Mouse (Mus musculus): ENCODE measurements around the gene Myo10. TPM values are rescaled to one million over a fixed set of nuclear protein-coding genes. Genes with fewer than 3 reads are reported as not detected.
"Not testable (repeated sequence)": the region's sequence is repeated elsewhere in the genome, so short reads cannot be mapped to it uniquely, and the experiment has no call there.

The Myo10 gene
- polyA plus RNA-seq, 1 experiment from 2014 or later: 14.3 TPM

DNA sequence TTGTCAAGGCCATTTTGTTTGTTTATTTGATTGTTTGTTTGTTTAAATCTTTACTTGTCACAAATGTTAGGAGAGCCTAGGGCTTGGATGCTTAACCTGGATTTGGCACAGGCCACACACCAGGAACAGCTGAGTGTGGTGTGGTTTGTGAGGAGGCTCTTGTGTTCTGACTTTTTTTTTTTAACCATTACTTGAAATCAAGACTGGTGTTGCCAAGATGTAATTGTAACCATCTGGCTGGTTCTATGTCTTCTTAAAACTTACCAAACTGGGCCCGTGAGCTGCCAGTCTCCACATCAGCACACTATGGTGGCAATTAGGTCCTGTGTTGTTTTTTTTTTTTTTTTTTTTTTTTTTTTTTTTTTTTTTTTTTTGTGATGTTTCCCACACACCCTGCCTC is 85.6 kb downstream of the Myo10 start:
- WGBS: 76% methylated on average over 1 of the region's 1 CpGs
- no peak overlapping the region for H3K27ac ChIP-seq (ENCODE audit: poor library complexity, severe bottlenecking)
- no peak overlapping the region for H3K9ac ChIP-seq
- no peaks in the 10 kb centered on the region for H3K9me3 ChIP-seq (replicated peaks)
- no peak overlapping the region for H3K4me3 ChIP-seq
- H3K36me3 ChIP-seq: 0 out of 2 replicates have a peak, but pooled peaks cover 3% of the 10 kb centered on the region
- H3K4me2 ChIP-seq: no peak overlapping the region
- ATAC-seq (ENCODE audit: insufficient number of reproducible peaks, low FRiP score): no peak
- H3K4me1 ChIP-seq (replicated peaks): 0 out of 2 replicates have a peak, but pooled peaks cover 1% of the 10 kb centered on the region
- 0 out of 2 replicates have a peak, but pooled peaks cover 3% of the 10 kb centered on the region for H3K27me3 ChIP-seq (replicated peaks)

DNA sequence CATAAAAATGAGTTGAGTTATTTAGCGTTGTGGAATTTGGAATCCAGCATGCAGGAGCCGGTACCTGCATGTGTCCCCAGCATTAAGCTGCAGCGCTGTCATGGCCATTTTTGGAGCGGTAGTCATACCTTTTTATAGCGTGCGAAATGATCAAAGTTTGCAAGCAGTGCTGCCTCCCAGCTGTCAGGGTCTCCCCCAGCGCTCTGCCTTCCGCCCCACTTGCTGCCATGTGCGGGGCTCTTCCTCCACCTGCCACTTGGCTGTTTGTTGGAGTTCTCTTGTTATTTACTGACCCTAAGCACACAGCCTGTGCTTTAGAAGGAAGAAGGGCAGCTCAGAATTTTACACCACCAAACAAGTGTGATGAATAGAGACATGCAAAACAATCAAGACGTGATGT is 88.6 kb downstream of the Myo10 start:
- WGBS: 82% methylated on average over 10 of the region's 10 CpGs
- H3K36me3 ChIP-seq: no peaks in the 10 kb centered on the region
- peaks cover 15% of the 10 kb centered on the region for H3K4me1 ChIP-seq (replicated peaks)
- no peak overlapping the region for H3K4me2 ChIP-seq
- no peak overlapping the region for H3K27ac ChIP-seq (ENCODE audit: poor library complexity, severe bottlenecking)
- H3K9ac ChIP-seq: no peak overlapping the region
- no peak overlapping the region for H3K4me3 ChIP-seq
- no peak for ATAC-seq (ENCODE audit: insufficient number of reproducible peaks, low FRiP score)
- 0 out of 2 replicates have a peak, but pooled peaks cover 3% of the 10 kb centered on the region for H3K27me3 ChIP-seq (replicated peaks)
- no peaks in the 10 kb centered on the region for H3K9me3 ChIP-seq (replicated peaks)

GRCm38 (mm10) chr15:25712877-25713276 is 90.6 kb downstream of the Myo10 start:
- no peak for ATAC-seq (ENCODE audit: insufficient number of reproducible peaks, low FRiP score)
- Histone ChIP-seq H3K4me3 (no peak overlapping the region), H3K27ac (ENCODE audit: poor library complexity, severe bottlenecking) (no peak overlapping the region), H3K9ac (no peak overlapping the region), H3K4me2 (no peak overlapping the region), H3K9me3 (replicated peaks) (no peaks in the 10 kb centered on the region), H3K36me3 (no peaks in the 10 kb centered on the region), H3K4me1 (replicated peaks) (peaks cover 15% of the 10 kb centered on the region), H3K27me3 (replicated peaks) (0 out of 2 replicates have a peak, but pooled peaks cover 3% of the 10 kb centered on the region)
- WGBS: 61% methylated on average over 4 of the region's 4 CpGs

DNA sequence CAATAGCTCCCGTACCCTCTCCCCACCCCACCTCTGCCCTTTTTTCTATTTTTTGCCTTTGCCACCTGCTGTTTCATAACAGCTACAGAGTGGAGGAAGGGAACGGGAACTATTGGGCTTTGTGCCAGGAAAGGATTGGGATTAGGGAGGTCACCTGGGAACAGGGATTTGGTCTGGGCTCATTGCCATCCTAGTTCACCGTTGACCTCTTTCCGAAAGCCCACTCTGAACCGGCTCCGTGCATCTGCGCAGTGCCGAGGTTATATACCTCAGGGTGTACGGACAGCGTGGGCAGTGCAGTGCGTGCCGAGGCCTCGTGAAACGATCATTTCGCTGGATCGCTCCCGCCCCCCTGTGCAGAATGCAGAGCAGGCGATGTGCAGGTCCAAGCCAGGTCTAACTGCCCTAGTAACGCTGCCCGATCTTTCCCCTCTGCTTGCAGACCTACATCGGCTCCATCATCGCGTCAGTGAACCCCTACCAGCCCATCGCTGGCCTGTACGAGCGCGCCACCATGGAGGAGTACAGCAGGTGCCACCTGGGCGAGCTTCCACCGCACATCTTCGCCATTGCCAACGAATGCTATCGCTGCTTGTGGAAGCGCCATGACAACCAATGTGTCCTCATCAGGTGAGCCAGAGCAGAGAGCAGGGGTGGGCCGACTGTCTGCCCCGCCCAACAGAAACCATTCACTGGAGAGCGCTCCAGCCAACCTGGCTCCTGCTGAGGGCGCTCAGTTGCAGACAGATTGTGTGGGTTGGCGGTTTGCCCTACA is 91.4 kb downstream of the Myo10 start:
- no peaks in the 10 kb centered on the region for H3K9me3 ChIP-seq (replicated peaks)
- H3K9ac ChIP-seq: no peak overlapping the region
- peaks cover 15% of the 10 kb centered on the region for H3K4me1 ChIP-seq (replicated peaks)
- no peaks in the 10 kb centered on the region for H3K36me3 ChIP-seq
- 0 out of 2 replicates have a peak, but pooled peaks cover 3% of the 10 kb centered on the region for H3K27me3 ChIP-seq (replicated peaks)
- 70% methylated on average over 38 of the region's 38 CpGs for WGBS
- peak overlapping the region; percentile 1; the same call in 1 of the 2 replicates for H3K4me2 ChIP-seq
- no peak for ATAC-seq (ENCODE audit: insufficient number of reproducible peaks, low FRiP score)
- H3K27ac ChIP-seq (ENCODE audit: poor library complexity, severe bottlenecking): no peak overlapping the region
- H3K4me3 ChIP-seq: no peak overlapping the region

- Histone ChIP-seq H3K36me3 (no peaks in the 10 kb centered on the region), H3K9ac (no peak overlapping the region), H3K4me2 (no peak overlapping the region), H3K4me3 (no peak overlapping the region), H3K4me1 (replicated peaks) (peaks cover 15% of the 10 kb centered on the region), H3K27ac (ENCODE audit: poor library complexity, severe bottlenecking) (no peak overlapping the region), H3K27me3 (replicated peaks) (0 out of 2 replicates have a peak, but pooled peaks cover 3% of the 10 kb centered on the region), H3K9me3 (replicated peaks) (no peaks in the 10 kb centered on the region)
- no peak for ATAC-seq (ENCODE audit: insufficient number of reproducible peaks, low FRiP score)
- 68% methylated on average over 10 of the region's 10 CpGs for WGBS
These were observed 93.1 kb downstream of the Myo10 start for GRCm38 (mm10) chr15:25715218-25715995.

- peaks cover 15% of the 10 kb centered on the region for H3K4me1 ChIP-seq (replicated peaks)
- no peak overlapping the region for H3K4me2 ChIP-seq
- H3K9ac ChIP-seq: no peak overlapping the region
- H3K27ac ChIP-seq (ENCODE audit: poor library complexity, severe bottlenecking): no peak overlapping the region
- WGBS: 67% methylated on average over 11 of the region's 11 CpGs
- no peak for ATAC-seq (ENCODE audit: insufficient number of reproducible peaks, low FRiP score)
- H3K27me3 ChIP-seq (replicated peaks): 0 out of 2 replicates have a peak, but pooled peaks cover 3% of the 10 kb centered on the region
- H3K9me3 ChIP-seq (replicated peaks): no peaks in the 10 kb centered on the region
- no peak overlapping the region for H3K4me3 ChIP-seq
- no peaks in the 10 kb centered on the region for H3K36me3 ChIP-seq
These were observed 93.7 kb downstream of the Myo10 start for GRCm38 (mm10) chr15:25715996-25716395.

- H3K36me3 ChIP-seq: 0 out of 2 replicates have a peak, but pooled peaks cover under 1% of the 10 kb centered on the region
- H3K4me1 ChIP-seq (replicated peaks): peaks cover 15% of the 10 kb centered on the region
- no peak for ATAC-seq (ENCODE audit: insufficient number of reproducible peaks, low FRiP score)
- no peak overlapping the region for H3K27ac ChIP-seq (ENCODE audit: poor library complexity, severe bottlenecking)
- no peaks in the 10 kb centered on the region for H3K9me3 ChIP-seq (replicated peaks)
- H3K27me3 ChIP-seq (replicated peaks): 0 out of 2 replicates have a peak, but pooled peaks cover 3% of the 10 kb centered on the region
- H3K9ac ChIP-seq: no peak overlapping the region
- H3K4me2 ChIP-seq: no peak overlapping the region
- no peak overlapping the region for H3K4me3 ChIP-seq
- 37% methylated on average over 3 of the region's 3 CpGs for WGBS
These were observed 94.7 kb downstream of the Myo10 start for GRCm38 (mm10) chr15:25717006-25717405.

DNA sequence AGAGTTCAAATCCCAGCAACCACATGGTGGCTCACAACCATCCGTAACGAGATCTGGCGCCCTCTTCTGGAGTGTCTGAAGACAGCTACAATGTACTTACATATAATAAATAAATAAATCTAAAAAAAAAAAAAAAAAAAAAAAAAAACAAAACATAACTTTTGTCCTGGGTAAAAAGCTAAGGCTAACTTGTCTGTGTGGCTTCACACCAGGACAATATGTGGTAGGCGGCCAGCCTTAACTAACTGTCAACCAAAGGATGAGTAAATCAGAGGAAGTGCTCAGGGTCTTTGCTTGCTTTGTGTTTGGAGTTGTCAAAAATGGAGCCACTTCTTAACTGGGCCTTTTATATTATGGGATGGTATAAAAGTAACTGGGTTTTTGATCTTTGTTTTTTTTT is 95.8 kb downstream of the Myo10 start:
- peaks cover 12% of the 10 kb centered on the region for H3K4me1 ChIP-seq (replicated peaks)
- not testable (repeated sequence) for H3K9ac ChIP-seq; ATAC-seq (ENCODE audit: insufficient number of reproducible peaks, low FRiP score); H3K36me3 ChIP-seq; H3K27me3 ChIP-seq (replicated peaks); H3K4me3 ChIP-seq; H3K9me3 ChIP-seq (replicated peaks); H3K27ac ChIP-seq (ENCODE audit: poor library complexity, severe bottlenecking); H3K4me2 ChIP-seq
- 98% methylated on average over 4 of the region's 4 CpGs for WGBS

DNA sequence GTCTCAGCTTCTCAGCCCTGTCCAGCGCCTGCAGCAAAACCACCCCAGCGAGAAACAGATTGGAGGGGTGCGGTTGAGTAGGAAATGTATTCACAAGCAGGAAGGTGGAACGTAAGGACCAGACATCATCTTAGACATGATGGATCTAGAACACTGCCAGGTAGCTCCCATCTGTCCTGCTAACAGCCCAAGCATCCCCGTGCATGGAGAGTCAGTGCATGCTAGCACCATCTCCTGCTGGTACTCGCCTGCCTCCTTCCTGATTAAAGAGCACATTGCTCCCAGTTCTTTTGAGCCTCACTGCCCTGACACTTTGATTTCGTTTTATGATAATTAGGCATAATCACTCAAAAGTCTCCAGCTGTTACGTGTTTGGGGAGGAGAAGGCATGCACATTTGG is 96.9 kb downstream of the Myo10 start:
- no peak for ATAC-seq (ENCODE audit: insufficient number of reproducible peaks, low FRiP score)
- no peak overlapping the region for H3K4me2 ChIP-seq
- H3K36me3 ChIP-seq: 0 out of 2 replicates have a peak, but pooled peaks cover 3% of the 10 kb centered on the region
- H3K27ac ChIP-seq (ENCODE audit: poor library complexity, severe bottlenecking): no peak overlapping the region
- H3K9me3 ChIP-seq (replicated peaks): no peaks in the 10 kb centered on the region
- 83% methylated on average over 8 of the region's 8 CpGs for WGBS
- no peak overlapping the region for H3K4me3 ChIP-seq
- H3K4me1 ChIP-seq (replicated peaks): peaks cover 10% of the 10 kb centered on the region
- no peak overlapping the region for H3K9ac ChIP-seq
- no peaks in the 10 kb centered on the region for H3K27me3 ChIP-seq (replicated peaks)

DNA sequence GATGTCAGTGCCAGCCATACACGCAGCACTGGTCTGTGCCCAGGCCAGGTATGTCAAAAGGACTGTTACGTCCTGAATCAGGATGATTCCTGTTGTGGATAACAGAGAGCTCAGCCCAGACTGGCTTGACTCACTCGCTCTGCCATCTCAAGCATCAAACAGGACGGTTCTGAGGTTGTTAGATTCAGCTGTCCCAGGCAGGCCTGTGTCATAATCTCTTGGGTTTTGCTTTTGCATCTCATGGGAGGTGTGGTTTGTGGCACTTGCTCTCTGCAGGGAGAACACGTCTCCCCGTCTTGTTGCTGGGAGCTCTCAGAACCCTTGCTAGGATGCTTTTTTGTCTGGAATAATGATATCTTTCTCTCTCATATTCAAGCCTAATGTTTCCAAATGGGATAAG is 97.9 kb downstream of the Myo10 start:
- Histone ChIP-seq H3K27ac (ENCODE audit: poor library complexity, severe bottlenecking) (no peak overlapping the region), H3K36me3 (0 out of 2 replicates have a peak, but pooled peaks cover 3% of the 10 kb centered on the region), H3K27me3 (replicated peaks) (no peaks in the 10 kb centered on the region), H3K9ac (no peak overlapping the region), H3K4me2 (no peak overlapping the region), H3K4me1 (replicated peaks) (peaks cover 8% of the 10 kb centered on the region), H3K9me3 (replicated peaks) (no peaks in the 10 kb centered on the region), H3K4me3 (no peak overlapping the region)
- no peak for ATAC-seq (ENCODE audit: insufficient number of reproducible peaks, low FRiP score)
- 78% methylated on average over 6 of the region's 6 CpGs for WGBS

All from heart, embryonic 12.5 days (tissue).